Mouse (Mus musculus) gonadal fat pad, adult 2 months (tissue): ENCODE results near the gene Npas2. TPM values are rescaled to one million over a fixed set of nuclear protein-coding genes. Genes with fewer than 3 reads are reported as not detected.

ENCODE experiments used
- polyA plus RNA-seq: library from polyadenylated mRNA; depleted of rRNA; stranded (reverse); fragments of >200 nt; gene quantifications from 2 replicates; pipeline ENCODE4 v1.2.3, GENCODE M21; 2012; rRNA removed

Gene Npas2
- polyA plus RNA-seq, 1 experiment: 3.7 TPM

Other genes with a start within 250 kb of the Npas2 start
- 34.5 and 36.7 TPM in 2 replicates for gene Pdcl3, start 208.1 kb upstream of the Npas2 start, polyA plus RNA-seq
- 262 and 309 TPM in 2 replicates for gene Rpl31, start 174.1 kb downstream of the Npas2 start, polyA plus RNA-seq